Mouse (Mus musculus) adrenal gland, adult 18-20 months (tissue): ENCODE results near the gene Dcpp1. TPM values are rescaled to one million over a fixed set of nuclear protein-coding genes. Genes with fewer than 3 reads are reported as not detected.
"Not testable (repeated sequence)": the region's sequence is repeated elsewhere in the genome, so short reads cannot be mapped to it uniquely, and the experiment has no call there.

Experiments
- DNase-seq, 2 experiments: peaks; one replicate each; pipeline ENCODE4 v3.0.0; 2021 to 2022; ENCODE audit warnings: low spot score in 2 of 2
- long read RNA-seq, 2 experiments: library from polyadenylated mRNA; stranded (forward); transcript quantifications; one replicate each; pipeline ENCODE4 v2.0.0; 2021
- total RNA-seq, 2 experiments: library from RNA; stranded (reverse); gene quantifications; 1 replicate in 1 of 2; 2 replicates in 1 of 2; pipeline ENCODE4 v1.2.3; 2021

The Dcpp1 gene
- total RNA-seq: not detected
- long read RNA-seq, experiment 1: 0 reads
- long read RNA-seq, experiment 2: 0 reads

GRCm38 (mm10) chr17:23880576-23880975, at the start of gene Dcpp1, which contains the start of gene Dcpp2:
Gene Dcpp1, plus strand, starts transcription at chr17:23880876.
Gene Dcpp2, plus strand, starts transcription at chr17:23880880.
- not testable (repeated sequence) for DNase-seq

GRCm38 (mm10) chr17:23831201-23831600, 49.5 kb upstream of the Dcpp1 start:
- DNase-seq: no peak

DNA sequence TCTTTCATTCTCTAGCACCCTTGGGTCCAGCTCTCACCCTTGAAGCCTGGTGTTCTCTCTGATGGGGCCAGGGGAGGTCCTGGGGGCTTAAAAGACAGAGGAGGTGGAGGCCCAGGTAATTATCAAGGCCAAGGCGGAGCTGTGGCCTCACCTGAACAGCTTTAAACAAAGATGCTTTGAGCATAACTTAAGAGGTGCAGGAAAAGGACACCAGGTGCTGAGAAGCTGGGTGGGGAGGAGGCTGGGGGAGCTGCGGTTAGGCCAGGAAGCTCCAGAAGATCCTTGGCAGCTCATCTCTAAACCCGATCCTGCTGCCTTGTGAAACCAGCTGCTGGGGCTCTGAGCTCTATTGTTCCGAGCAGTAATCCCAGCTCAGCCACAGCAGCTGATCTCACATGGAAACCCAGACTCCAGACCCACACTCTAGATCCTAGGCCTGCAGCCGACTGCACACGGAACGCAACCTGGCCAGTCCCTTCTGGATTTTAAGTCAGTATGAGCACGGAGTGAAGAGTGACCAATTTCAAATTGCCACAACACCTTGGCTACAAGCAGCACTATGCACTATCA, 44.6 kb upstream of the Dcpp1 start, which contains the start of gene Prss33:
TSS of gene Prss33 (minus strand) at position 51 of the 570 bp plus-strand sequence.
- no peak for DNase-seq

DNA sequence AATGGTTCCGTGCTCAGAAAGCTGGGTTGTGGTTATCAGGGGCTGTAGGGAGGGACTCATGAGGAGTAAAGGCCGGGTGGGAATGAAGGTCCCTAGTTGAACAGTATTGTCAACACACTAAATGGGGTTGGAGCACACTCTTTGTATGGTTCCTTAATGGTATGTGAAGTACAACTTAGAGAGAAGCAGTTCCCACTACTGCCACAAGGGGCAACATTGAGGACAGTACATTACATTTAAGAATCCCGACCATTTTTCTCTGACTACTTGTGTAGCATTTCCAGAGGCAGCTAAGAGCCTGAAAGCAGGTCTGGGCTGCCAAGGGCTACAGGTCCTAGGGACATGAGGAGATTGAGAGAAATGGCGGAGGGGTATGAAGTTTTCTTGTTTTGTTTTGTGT, 39.5 kb upstream of the Dcpp1 start:
- DNase-seq: peak; percentile 41 to 53

DNA sequence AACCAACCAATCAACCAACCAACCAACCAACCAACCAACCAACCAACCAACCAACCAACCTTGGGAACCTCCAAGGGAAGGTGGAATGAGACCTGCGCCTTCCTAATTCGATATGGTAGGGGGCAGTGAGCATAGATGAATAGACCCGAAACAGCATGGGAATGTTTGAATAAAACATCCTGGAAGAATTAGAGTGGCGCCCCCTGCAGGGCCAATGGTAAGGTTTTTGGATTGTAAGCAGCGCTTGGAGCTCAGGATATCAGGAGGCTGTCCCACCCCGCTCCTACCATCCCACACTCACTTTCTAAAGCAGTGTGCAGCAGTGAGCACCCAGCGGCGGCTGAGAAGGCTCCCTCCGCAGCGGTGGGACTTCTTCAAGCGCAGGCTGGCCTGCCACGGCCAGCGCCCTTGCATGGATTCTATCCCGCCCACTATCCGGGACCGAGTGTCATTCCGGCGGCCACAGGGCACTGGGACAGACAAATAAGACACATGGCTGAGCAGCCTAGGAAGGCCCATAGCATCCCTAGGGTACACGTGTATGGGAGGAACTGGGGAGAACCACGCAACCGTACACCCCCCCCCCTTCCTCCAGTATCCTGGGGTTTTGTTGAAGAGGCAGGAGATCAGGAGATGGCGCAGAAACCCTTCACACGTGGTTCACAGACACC, 37.4 kb upstream of the Dcpp1 start:
- DNase-seq: peak in 1 of 2 experiments; percentile 19

DNA sequence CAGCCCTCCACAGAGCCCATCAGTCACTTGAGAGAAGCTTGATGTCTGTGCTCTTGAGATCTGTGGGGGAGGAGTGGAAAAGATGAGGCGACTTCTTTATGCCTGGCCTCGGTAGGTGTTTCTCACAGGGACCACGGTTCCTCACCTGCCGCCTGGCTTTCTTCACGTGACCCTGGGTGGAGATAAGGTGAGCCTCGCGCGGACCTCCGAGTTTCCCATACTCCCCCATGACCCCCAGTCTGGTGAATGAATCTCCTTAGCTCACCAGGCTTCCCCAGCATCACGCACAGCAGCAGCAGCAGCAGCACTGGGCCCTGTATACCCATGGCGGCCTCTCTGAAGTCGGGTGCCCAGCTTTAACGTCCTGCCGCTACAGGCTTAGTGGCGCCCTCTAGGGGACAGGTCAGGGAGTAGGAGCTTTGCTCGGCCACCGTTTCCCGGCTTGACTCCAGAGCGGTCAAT, 36.8 kb upstream of the Dcpp1 start, which contains the start of the genes Prss32 and Prss41:
TSS of gene Prss32 (plus strand) at position 44 of the 462 bp plus-strand sequence.
TSS of gene Prss41 (minus strand) at position 361 of the 462 bp plus-strand sequence.
- DNase-seq: peak; percentile 52 to 63

DNA sequence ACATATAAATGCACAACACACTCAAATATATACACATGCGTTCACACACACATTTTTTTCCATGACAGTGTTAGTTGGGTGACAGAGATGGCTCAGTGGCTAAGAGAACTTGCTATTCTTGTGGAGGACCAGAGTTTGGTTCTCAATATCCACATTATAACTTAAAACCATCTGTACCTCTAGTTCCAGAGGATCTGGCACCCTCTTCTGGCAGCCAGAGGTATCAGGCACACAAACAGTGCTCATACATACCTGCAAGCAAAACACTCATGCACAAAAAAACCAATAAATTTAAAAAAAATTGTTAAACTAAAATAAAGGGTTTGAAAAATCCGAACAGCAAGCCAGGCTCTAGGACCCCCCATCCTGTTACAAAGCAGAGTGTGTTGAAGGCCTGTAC, 30.6 kb upstream of the Dcpp1 start:
- no peak for DNase-seq

DNA sequence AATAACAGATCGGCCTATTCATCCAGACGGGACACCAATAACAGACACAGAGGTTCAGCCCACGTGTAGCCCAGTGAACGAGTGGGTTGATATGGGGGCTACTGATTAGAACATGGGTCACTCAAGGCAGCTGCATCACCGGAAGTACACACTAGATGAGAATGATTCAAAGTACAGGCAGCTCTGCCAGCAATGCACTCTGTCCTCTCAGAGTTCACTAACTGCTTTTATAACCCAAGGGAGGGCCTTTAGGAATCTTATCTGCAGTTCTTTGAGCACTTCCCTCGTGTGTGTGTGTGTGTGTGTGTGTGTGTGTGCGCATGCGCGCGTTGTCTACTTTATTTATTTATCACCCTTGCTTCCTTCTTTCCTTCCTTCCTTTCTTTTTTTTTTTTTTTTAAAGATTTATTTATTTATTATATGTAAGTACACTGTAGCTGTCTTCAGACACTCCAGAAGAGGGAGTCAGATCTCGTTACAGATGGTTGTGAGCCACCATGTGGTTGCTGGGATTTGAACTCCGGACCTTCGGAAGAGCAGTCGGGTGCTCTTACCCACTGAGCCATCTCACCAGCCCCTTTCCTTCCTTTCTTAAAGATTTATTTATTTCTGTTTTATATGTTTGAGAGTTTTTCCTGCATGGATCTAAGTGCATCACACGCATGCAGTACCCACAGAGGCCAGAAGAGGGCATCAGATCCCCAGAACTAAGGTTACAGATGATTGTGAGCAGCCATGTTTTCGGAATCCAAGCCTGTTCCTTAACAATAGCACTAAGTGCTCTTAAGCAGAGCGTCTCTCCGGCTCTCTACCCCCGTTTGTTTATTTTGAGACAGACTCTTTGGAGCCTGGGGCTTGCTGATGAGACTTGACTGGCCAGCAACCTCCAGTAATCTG, 29.6 kb upstream of the Dcpp1 start:
- DNase-seq: peak; percentile 51 to 72

DNA sequence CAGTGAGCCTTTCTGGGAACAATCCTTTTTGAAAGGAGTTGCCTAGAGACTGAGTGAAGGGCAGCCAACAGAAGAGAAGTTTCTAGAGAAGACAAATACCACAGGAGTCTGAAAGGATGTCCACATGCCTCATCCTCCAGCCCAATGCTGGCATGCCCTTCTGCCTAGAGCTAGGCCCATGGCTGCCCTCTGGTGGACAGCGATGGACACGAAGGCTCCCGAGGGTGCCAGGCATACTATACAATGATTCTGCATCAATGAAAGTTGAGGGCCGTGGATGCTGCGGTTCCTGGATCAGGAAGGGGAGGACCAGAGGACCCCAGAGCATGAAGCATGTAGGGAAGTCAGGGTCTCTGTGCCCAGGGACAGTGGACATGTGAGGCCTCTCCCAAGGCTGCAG, 27.4 kb upstream of the Dcpp1 start:
- peak; percentile 43 to 58 for DNase-seq

GRCm38 (mm10) chr17:23854229-23854765, 26.4 kb upstream of the Dcpp1 start:
- DNase-seq: no peak

- no peak for DNase-seq
Measured at GRCm38 (mm10) chr17:23857193-23857592, 23.5 kb upstream of the Dcpp1 start.

DNA sequence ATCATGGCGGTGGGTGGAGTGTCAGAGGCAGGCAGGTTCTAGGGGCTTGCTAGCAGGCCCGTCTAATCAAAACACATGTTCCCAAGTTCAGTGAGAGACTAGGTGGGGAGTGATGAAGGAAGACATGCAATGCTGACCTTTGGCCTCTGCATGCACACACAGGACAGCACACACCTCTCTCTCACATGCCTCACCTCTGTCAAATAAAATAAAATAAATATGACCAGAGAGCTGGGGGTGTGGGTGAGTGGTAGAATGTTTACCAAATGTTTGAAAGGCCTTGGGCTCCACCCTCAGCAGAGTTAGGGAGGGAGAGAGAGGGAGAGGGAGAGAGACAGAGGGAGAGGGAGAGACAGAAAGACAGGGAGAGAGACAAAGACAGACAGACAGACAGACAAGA, 22.8 kb upstream of the Dcpp1 start:
- DNase-seq: no peak

- DNase-seq: no peak
Measured at GRCm38 (mm10) chr17:23862926-23863325, 17.8 kb upstream of the Dcpp1 start.

DNA sequence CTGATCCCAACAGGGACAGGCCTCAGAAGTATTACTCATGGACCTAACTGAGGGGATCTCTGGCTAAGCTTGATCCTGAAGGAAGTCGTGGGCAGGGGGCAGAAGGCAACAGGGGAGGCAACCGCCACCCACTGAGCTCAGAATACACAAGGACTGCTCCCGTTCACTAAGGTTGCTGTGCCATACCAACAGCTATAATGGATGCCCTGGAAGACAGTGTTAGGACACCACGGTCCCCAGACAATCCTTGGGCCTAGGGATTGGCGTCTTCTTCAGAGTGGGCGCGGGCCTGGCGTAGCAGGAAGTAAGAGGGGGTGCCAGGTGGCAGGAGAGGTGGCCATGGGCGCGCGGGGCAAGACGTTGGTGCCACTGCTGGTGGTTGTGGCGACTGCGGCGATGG, 12.9 kb upstream of the Dcpp1 start, which contains the start of gene Prss21:
TSS of gene Prss21 (plus strand) at position 301 of the 400 bp plus-strand sequence.
- no peak for DNase-seq

GRCm38 (mm10) chr17:23868513-23868912, 12.2 kb upstream of the Dcpp1 start:
- DNase-seq: no peak

DNA sequence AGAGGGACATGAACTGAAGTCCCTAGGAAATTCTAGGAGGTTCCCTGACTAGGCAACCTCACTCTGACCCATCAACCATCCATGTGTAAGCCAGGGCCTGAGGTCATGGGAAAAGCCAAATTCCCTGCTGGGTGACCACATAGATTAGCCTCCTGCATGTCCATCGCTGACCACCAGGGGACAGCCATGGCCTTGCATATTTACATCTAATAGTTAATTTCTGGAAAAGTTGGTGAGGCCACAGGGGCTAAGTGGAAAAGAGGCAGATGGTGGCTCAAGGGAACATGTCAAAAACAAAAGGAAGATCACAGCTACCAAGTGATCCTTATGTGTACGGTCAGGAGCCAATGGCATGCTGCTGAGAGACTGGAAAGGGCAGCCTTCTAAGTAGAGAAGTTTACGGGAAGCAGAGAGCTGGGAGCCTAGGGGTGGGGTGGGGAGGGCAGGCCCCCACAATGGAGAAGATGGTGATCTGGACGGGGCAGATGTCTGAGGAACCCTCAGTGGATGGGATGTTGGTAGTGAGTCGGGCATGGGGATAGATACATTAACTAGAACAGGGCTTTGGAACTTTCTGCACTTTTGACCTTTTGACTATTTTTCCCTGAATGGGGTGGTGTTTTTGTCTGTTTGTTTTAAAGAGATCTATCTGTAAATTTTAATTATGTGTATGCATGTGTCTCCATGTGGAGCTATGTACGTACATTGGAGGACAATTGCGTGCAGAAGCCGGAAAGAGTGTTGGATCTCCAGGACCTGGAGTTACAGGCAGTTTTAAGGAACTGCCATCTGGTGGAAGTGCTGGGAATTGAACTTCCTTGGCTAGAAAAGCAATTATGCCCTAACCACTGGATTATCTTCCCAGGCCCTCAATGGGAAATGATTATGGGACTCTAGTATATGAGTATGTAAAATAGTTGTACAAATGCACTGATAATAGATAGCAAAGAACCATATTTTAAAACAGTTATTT, 6.5 kb upstream of the Dcpp1 start:
- DNase-seq: peak; percentile 30 to 42

DNA sequence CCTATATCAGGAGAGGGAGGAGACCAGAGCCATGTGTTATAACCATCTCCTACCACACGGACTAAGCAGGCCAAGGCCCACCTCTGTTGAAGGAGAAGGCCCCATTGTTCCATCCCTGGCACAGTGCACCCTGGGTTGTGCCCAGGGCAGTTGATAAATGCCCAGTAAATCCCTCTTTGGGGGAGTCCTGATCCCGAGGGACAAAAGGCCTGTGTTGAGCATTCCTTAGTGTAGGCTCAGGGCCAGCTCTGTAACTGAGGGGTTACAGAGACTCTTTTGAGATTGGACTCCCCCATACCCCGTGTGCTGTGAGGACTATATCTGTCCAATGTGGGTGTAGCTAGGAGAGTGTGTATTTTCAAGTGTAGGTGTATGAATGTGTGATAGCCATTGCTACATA, 3.9 kb upstream of the Dcpp1 start:
- no peak for DNase-seq

- DNase-seq: no peak
Measured at GRCm38 (mm10) chr17:23877166-23877565, 3.5 kb upstream of the Dcpp1 start.

- not testable (repeated sequence) for DNase-seq
Measured at GRCm38 (mm10) chr17:23917158-23917557, 36.5 kb downstream of the Dcpp1 start, which contains the start of gene Dcpp3. Gene Dcpp3, plus strand, starts transcription at chr17:23917458.
